Mouse (Mus musculus): ENCODE results near the gene Pacs2. TPM values are rescaled to one million over a fixed set of nuclear protein-coding genes. Genes with fewer than 3 reads are reported as not detected.

Gene Pacs2
- polyA plus RNA-seq, 1 experiment from 2014 or later, result 26.1 TPM

- Histone ChIP-seq H3K27ac (replicated peaks) (no peak overlapping the region), H3K9ac (no peak overlapping the region), H3K27me3 (no peaks in the 10 kb centered on the region), H3K4me3 (no peak overlapping the region), H3K4me2 (no peak overlapping the region), H3K9me3 (no peaks in the 10 kb centered on the region), H3K36me3 (peaks cover 92% of the 10 kb centered on the region), H3K4me1 (replicated peaks) (no peaks in the 10 kb centered on the region)
- WGBS, result 91% methylated on average over 9 of the region's 9 CpGs
- ATAC-seq (ENCODE audit: low read depth), result no peak
Observed at GRCm38 (mm10) chr12:113049836-113050235, 35.5 kb downstream of the Pacs2 start.

DNA sequence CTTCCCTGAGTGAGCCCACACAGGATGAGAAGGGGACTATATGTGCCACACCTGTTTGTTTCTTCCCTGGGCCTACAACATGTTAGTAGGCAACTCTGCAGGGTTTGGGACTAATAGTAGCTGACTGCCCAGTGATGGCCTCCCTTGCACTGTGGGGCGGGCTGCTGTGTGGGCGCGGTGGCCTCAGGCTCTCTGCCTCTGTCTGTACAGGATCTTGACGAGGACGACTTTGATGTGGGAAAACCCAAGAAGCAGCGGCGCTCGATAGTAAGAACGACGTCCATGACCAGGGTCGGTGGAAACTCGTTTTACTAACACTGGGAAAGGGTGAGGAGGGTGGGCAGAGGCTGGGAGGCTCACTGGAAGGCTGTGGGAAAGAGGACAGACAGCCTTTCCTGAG lies 36.4 kb downstream of the Pacs2 start:
- Histone ChIP-seq H3K4me2 (no peak overlapping the region), H3K9me3 (no peaks in the 10 kb centered on the region), H3K27ac (replicated peaks) (no peak overlapping the region), H3K36me3 (peaks cover 95% of the 10 kb centered on the region), H3K9ac (no peak overlapping the region), H3K27me3 (no peaks in the 10 kb centered on the region), H3K4me1 (replicated peaks) (no peaks in the 10 kb centered on the region), H3K4me3 (no peak overlapping the region)
- 93% methylated on average over 12 of the region's 12 CpGs for WGBS
- no peak for ATAC-seq (ENCODE audit: low read depth)

DNA sequence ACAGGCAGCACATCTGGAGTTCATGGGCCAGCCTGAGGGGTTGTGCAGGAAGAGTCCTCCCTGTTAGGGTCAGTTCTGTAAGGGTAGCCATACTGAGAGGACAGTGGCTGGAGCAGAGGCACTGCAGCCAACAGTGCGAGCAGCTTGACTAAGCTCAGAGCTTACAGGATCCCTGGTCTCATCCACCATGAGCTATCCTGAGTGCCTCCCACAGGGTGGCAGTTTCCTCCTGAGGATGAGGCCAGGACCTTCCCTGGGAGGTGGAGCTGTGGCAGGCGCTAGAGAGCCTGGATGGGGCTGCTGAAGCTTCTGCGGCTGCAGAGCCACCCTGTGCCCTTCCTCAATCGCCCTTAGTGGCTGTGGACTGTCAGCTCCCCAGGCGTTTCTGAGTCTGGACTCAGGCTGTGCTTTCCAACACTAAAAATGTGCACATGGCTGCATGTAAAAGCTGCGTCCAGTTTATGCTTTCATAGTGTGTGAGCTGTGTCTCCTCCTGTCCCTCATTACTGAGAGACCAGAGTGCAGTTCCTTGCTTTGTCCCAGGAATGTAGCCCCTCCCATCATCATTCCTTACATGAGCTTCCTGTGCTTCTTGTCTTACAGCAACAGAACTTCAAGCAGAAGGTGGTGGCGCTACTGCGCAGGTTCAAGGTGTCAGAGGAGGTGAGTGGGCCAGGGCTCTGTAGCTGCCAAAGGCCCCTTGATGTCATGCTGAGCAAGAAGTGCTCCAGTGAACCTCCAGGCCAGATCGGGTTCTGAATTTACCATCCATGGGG lies 37.5 kb downstream of the Pacs2 start:
- 65% methylated on average over 9 of the region's 9 CpGs for WGBS
- no peaks in the 10 kb centered on the region for H3K27me3 ChIP-seq

GRCm38 (mm10) chr12:113056089-113056488 lies 41.8 kb downstream of the Pacs2 start:
- ATAC-seq (ENCODE audit: low read depth), result no peak
- Histone ChIP-seq H3K27ac (replicated peaks) (no peak overlapping the region), H3K9ac (no peak overlapping the region), H3K4me1 (replicated peaks) (no peaks in the 10 kb centered on the region), H3K27me3 (no peaks in the 10 kb centered on the region), H3K36me3 (peaks cover 98% of the 10 kb centered on the region), H3K4me3 (no peak overlapping the region), H3K4me2 (no peak overlapping the region), H3K9me3 (no peaks in the 10 kb centered on the region)
- whole genome bisulfite sequencing, result 91% methylated on average over 8 of the region's 8 CpGs

More for the DNA sequence above, 37.5 kb downstream of the Pacs2 start:
- H3K4me2 ChIP-seq, result no peak overlapping the region
- H3K27ac ChIP-seq (replicated peaks), result no peak overlapping the region
- no peak overlapping the region for H3K4me3 ChIP-seq
- no peaks in the 10 kb centered on the region for H3K4me1 ChIP-seq (replicated peaks)
- no peak for ATAC-seq (ENCODE audit: low read depth)
- H3K36me3 ChIP-seq, result peaks cover 96% of the 10 kb centered on the region
- no peaks in the 10 kb centered on the region for H3K9me3 ChIP-seq
- no peak overlapping the region for H3K9ac ChIP-seq

GRCm38 (mm10) chr12:113060178-113060577 lies 45.9 kb downstream of the Pacs2 start:
- Histone ChIP-seq H3K4me1 (replicated peaks) (no peaks in the 10 kb centered on the region), H3K27ac (replicated peaks) (no peak overlapping the region), H3K27me3 (no peaks in the 10 kb centered on the region), H3K9ac (no peak overlapping the region), H3K36me3 (peaks cover 99% of the 10 kb centered on the region), H3K4me3 (no peak overlapping the region), H3K4me2 (no peak overlapping the region), H3K9me3 (no peaks in the 10 kb centered on the region)
- ATAC-seq (ENCODE audit: low read depth), result no peak
- 88% methylated on average over 5 of the region's 5 CpGs for WGBS

- no peak overlapping the region for H3K4me3 ChIP-seq
- no peak for ATAC-seq (ENCODE audit: low read depth)
- H3K4me1 ChIP-seq (replicated peaks), result no peaks in the 10 kb centered on the region
- H3K9ac ChIP-seq, result no peak overlapping the region
- peaks cover 99% of the 10 kb centered on the region for H3K36me3 ChIP-seq
- no peaks in the 10 kb centered on the region for H3K9me3 ChIP-seq
- WGBS, result 89% methylated on average over 9 of the region's 9 CpGs
- H3K27me3 ChIP-seq, result no peaks in the 10 kb centered on the region
- no peak overlapping the region for H3K27ac ChIP-seq (replicated peaks)
- H3K4me2 ChIP-seq, result no peak overlapping the region
Observed at GRCm38 (mm10) chr12:113061606-113062005, 47.3 kb downstream of the Pacs2 start.

DNA sequence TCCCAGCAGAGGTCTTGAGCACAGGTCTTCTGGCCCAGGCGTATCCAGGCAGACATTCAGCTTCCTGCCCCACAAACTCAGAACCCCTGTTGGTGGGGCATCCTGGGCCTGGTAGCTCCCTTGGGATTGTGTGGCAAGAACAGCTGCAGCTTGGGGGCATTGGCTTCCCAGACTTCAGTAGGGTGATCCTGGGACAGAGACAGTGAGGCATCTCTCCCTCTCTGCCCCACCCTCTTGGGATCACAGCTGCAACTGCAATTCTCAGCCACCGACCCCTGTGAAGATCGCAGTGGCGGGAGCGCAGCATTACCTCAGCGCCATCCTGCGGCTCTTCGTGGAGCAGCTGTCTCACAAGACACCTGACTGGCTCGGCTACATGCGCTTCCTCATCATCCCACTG lies 47.9 kb downstream of the Pacs2 start:
- H3K27me3 ChIP-seq, result no peaks in the 10 kb centered on the region
- H3K9me3 ChIP-seq, result no peaks in the 10 kb centered on the region
- ATAC-seq (ENCODE audit: low read depth), result no peak
- 87% methylated on average over 10 of the region's 10 CpGs for WGBS
- no peak overlapping the region for H3K4me2 ChIP-seq
- no peaks in the 10 kb centered on the region for H3K4me1 ChIP-seq (replicated peaks)
- no peak overlapping the region for H3K4me3 ChIP-seq
- no peak overlapping the region for H3K9ac ChIP-seq
- H3K27ac ChIP-seq (replicated peaks), result no peak overlapping the region
- peaks cover 99% of the 10 kb centered on the region for H3K36me3 ChIP-seq

GRCm38 (mm10) chr12:113063700-113064099 lies 49.4 kb downstream of the Pacs2 start:
- WGBS, result 95% methylated on average over 7 of the region's 7 CpGs
- Histone ChIP-seq H3K9me3 (no peaks in the 10 kb centered on the region), H3K27ac (replicated peaks) (no peak overlapping the region), H3K9ac (no peak overlapping the region), H3K4me3 (no peak overlapping the region), H3K4me2 (no peak overlapping the region), H3K27me3 (no peaks in the 10 kb centered on the region), H3K36me3 (peaks cover 99% of the 10 kb centered on the region), H3K4me1 (replicated peaks) (no peaks in the 10 kb centered on the region)
- no peak for ATAC-seq (ENCODE audit: low read depth)

- no peak for ATAC-seq (ENCODE audit: low read depth)
- Histone ChIP-seq H3K9me3 (no peaks in the 10 kb centered on the region), H3K27me3 (no peaks in the 10 kb centered on the region), H3K36me3 (peaks cover 92% of the 10 kb centered on the region), H3K4me1 (replicated peaks) (no peaks in the 10 kb centered on the region), H3K4me2 (no peak overlapping the region), H3K4me3 (no peak overlapping the region), H3K9ac (no peak overlapping the region), H3K27ac (replicated peaks) (no peak overlapping the region)
- WGBS, result 90% methylated on average over 7 of the region's 7 CpGs
Observed at GRCm38 (mm10) chr12:113068002-113068401, 53.7 kb downstream of the Pacs2 start.

DNA sequence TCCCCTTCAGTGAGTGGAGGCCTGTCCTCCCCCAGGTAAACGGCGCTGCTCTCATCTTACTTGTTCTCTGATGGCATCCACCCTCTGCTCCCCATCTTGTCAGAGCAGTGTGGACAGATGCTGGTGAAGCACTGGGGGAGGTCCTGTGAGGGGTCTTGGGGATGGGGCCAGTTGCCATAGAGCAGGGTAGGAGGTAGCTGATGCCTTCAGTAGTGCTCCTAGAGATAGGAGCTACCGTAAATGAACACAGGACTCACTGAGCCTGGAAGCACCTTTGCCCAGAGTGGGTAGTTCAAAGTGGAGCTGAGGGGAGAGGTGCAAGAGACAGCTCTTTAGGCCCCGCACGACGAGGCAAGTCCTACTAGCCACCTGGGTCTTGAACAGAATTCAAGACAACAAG lies 55.1 kb downstream of the Pacs2 start:
- 95% methylated on average over 6 of the region's 6 CpGs for WGBS

DNA sequence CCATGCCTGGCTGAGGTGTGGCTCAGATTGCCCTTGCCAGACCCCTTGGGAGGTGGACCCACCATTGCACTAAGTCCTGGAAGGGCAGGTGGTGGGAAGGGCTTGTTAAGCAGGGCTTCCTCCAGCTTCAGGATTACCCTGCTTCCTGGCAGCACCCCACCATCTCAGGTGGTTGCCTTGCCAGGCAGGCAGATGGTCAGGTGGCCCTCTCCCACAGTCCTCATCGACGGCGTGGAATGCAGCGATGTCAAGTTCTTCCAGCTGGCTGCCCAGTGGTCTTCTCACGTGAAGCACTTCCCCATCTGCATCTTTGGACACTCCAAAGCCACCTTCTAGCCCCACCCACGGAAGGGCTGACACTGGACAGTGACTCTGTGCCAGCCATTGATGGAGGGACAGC lies 57.0 kb downstream of the Pacs2 start:
- H3K27me3 ChIP-seq, result no peaks in the 10 kb centered on the region
- H3K9me3 ChIP-seq, result no peaks in the 10 kb centered on the region
- H3K36me3 ChIP-seq, result peaks cover 59% of the 10 kb centered on the region
- no peak overlapping the region for H3K4me2 ChIP-seq
- no peak overlapping the region for H3K4me3 ChIP-seq
- 94% methylated on average over 6 of the region's 6 CpGs for WGBS
- no peak for ATAC-seq (ENCODE audit: low read depth)
- H3K9ac ChIP-seq, result no peak overlapping the region
- H3K4me1 ChIP-seq (replicated peaks), result peaks cover 25% of the 10 kb centered on the region
- no peak overlapping the region for H3K27ac ChIP-seq (replicated peaks)

More for the DNA sequence above, 55.1 kb downstream of the Pacs2 start:
- ATAC-seq (ENCODE audit: low read depth), result no peak
- no peak overlapping the region for H3K4me3 ChIP-seq
- no peak overlapping the region for H3K4me2 ChIP-seq
- peaks cover 12% of the 10 kb centered on the region for H3K4me1 ChIP-seq (replicated peaks)
- no peak overlapping the region for H3K9ac ChIP-seq
- peaks cover 78% of the 10 kb centered on the region for H3K36me3 ChIP-seq
- H3K27me3 ChIP-seq, result no peaks in the 10 kb centered on the region
- H3K9me3 ChIP-seq, result no peaks in the 10 kb centered on the region
- H3K27ac ChIP-seq (replicated peaks), result no peak overlapping the region

- no peak overlapping the region for H3K27ac ChIP-seq (replicated peaks)
- peaks cover 25% of the 10 kb centered on the region for H3K4me1 ChIP-seq (replicated peaks)
- H3K36me3 ChIP-seq, result peaks cover 54% of the 10 kb centered on the region
- H3K4me3 ChIP-seq, result no peak overlapping the region
- H3K27me3 ChIP-seq, result no peaks in the 10 kb centered on the region
- peak overlapping the region; percentile 12; the same call in 1 of the 2 replicates for H3K9ac ChIP-seq
- H3K4me2 ChIP-seq, result no peak overlapping the region
- 84% methylated on average over 6 of the region's 6 CpGs for WGBS
- no peak for ATAC-seq (ENCODE audit: low read depth)
- no peaks in the 10 kb centered on the region for H3K9me3 ChIP-seq
Observed at GRCm38 (mm10) chr12:113071827-113072226, 57.5 kb downstream of the Pacs2 start.

Data from neural tube, embryonic 13.5 days (tissue).